Mouse (Mus musculus): ENCODE measurements around the gene Acad11. TPM values are rescaled to one million over a fixed set of nuclear protein-coding genes. Genes with fewer than 3 reads are reported as not detected.
A peak's percentile ranks its signal among the peaks of the same experiment; 100 is the strongest.

Gene Acad11
- polyA plus RNA-seq, 1 experiment from 2014 or later, result 17.6 TPM

DNA sequence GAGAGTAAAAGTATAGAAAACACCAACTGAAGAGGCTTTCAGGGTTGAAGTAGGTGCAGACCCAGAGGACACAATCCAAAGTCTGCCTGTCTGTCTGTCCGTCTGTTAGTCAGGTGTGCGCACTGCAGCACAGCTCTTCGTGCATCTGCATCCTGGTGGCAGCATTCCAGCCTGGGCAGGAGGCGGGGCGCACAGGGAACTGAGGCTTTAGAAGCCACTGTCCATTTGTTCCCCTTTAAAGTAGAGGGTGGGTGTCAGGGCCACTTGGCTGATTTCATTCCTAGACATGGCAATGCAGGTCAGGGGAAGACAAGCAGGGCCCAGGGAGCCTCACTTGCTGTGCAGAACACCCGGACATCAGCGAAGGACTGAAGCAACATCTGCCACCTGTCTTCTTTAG, 94.1 kb downstream of the Acad11 start:
- Histone ChIP-seq H3K4me2 (ENCODE audit: low read length) (no peak overlapping the region), H3K9ac (ENCODE audit: low read depth, low read length) (no peak overlapping the region), H3K9me3 (replicated peaks; ENCODE audit: low read length) (no peaks in the 10 kb centered on the region), H3K4me1 (replicated peaks; ENCODE audit: insufficient read depth, low read length) (no peaks in the 10 kb centered on the region), H3K4me3 (replicated peaks; ENCODE audit: low read depth, low read length) (no peak overlapping the region), H3K27me3 (ENCODE audit: insufficient read depth, low read length) (no peaks in the 10 kb centered on the region), H3K27ac (no peak overlapping the region), H3K36me3 (ENCODE audit: insufficient read depth, low read length) (peaks cover 70% of the 10 kb centered on the region)
- WGBS, result 90% methylated on average over 7 of the region's 7 CpGs
- no peak for DNase-seq (ENCODE audit: low spot score)
- no peak for ATAC-seq (replicated peaks; ENCODE audit: low FRiP score, low read depth)
- TF ChIP-seq CTCF (IDR thresholded peaks at IDR 0.05; ENCODE audit: low read depth), result no peak

- peak; percentile 61; the same call in 1 of the 2 replicates for ATAC-seq (replicated peaks; ENCODE audit: low FRiP score, low read depth)
- Histone ChIP-seq H3K36me3 (ENCODE audit: insufficient read depth, low read length) (peaks cover 80% of the 10 kb centered on the region), H3K4me3 (replicated peaks; ENCODE audit: low read depth, low read length) (no peak overlapping the region), H3K9me3 (replicated peaks; ENCODE audit: low read length) (no peaks in the 10 kb centered on the region), H3K27ac (no peak overlapping the region), H3K9ac (ENCODE audit: low read depth, low read length) (no peak overlapping the region), H3K4me2 (ENCODE audit: low read length) (no peak overlapping the region), H3K4me1 (replicated peaks; ENCODE audit: insufficient read depth, low read length) (no peaks in the 10 kb centered on the region), H3K27me3 (ENCODE audit: insufficient read depth, low read length) (no peaks in the 10 kb centered on the region)
- WGBS, result 80% methylated on average over 7 of the region's 7 CpGs
- no peak for TF ChIP-seq CTCF (IDR thresholded peaks at IDR 0.05; ENCODE audit: low read depth)
- no peak for DNase-seq (ENCODE audit: low spot score)
Observed at GRCm38 (mm10) chr9:104161117-104161516, 97.9 kb downstream of the Acad11 start.

- Histone ChIP-seq H3K27ac (no peak overlapping the region), H3K36me3 (ENCODE audit: insufficient read depth, low read length) (peaks cover 73% of the 10 kb centered on the region), H3K27me3 (ENCODE audit: insufficient read depth, low read length) (no peaks in the 10 kb centered on the region), H3K4me1 (replicated peaks; ENCODE audit: insufficient read depth, low read length) (no peaks in the 10 kb centered on the region), H3K9ac (ENCODE audit: low read depth, low read length) (no peak overlapping the region), H3K9me3 (replicated peaks; ENCODE audit: low read length) (no peaks in the 10 kb centered on the region), H3K4me3 (replicated peaks; ENCODE audit: low read depth, low read length) (no peak overlapping the region), H3K4me2 (ENCODE audit: low read length) (no peak overlapping the region)
- peak; percentile 37; the same call in 1 of the 2 replicates for TF ChIP-seq CTCF (IDR thresholded peaks at IDR 0.05; ENCODE audit: low read depth)
- WGBS, result 84% methylated on average over 5 of the region's 5 CpGs
- DNase-seq (ENCODE audit: low spot score), result no peak
- no peak for ATAC-seq (replicated peaks; ENCODE audit: low FRiP score, low read depth)
Observed at GRCm38 (mm10) chr9:104164194-104164593, 101.0 kb downstream of the Acad11 start.

DNA sequence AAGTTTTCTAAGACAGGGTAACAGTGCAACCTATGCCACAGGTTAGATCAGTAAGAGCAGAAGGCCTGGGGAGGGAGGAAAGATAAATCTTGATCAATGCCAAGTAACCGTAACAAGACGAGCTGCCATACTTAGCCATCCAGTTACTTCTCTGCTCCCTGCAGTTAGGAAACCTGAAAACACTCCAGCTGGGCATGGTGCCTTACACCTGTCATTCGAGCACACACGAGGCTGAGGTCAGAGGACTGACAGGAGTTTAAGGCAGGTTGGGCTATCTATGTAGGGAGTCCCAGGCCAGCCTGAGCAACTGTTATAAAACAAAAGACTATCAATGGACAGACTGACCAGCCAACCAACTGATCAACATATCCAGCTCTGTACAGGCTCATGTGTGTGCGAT, 102.7 kb downstream of the Acad11 start:
- no peak for TF ChIP-seq CTCF (IDR thresholded peaks at IDR 0.05; ENCODE audit: low read depth)
- no peaks in the 10 kb centered on the region for H3K9me3 ChIP-seq (replicated peaks; ENCODE audit: low read length)
- 89% methylated on average over 5 of the region's 5 CpGs for WGBS
- H3K36me3 ChIP-seq (ENCODE audit: insufficient read depth, low read length), result peaks cover 69% of the 10 kb centered on the region
- no peak overlapping the region for H3K27ac ChIP-seq
- H3K4me3 ChIP-seq (replicated peaks; ENCODE audit: low read depth, low read length), result no peak overlapping the region
- DNase-seq (ENCODE audit: low spot score), result no peak
- no peaks in the 10 kb centered on the region for H3K4me1 ChIP-seq (replicated peaks; ENCODE audit: insufficient read depth, low read length)
- ATAC-seq (replicated peaks; ENCODE audit: low FRiP score, low read depth), result no peak
- no peak overlapping the region for H3K9ac ChIP-seq (ENCODE audit: low read depth, low read length)
- no peaks in the 10 kb centered on the region for H3K27me3 ChIP-seq (ENCODE audit: insufficient read depth, low read length)
- no peak overlapping the region for H3K4me2 ChIP-seq (ENCODE audit: low read length)

DNA sequence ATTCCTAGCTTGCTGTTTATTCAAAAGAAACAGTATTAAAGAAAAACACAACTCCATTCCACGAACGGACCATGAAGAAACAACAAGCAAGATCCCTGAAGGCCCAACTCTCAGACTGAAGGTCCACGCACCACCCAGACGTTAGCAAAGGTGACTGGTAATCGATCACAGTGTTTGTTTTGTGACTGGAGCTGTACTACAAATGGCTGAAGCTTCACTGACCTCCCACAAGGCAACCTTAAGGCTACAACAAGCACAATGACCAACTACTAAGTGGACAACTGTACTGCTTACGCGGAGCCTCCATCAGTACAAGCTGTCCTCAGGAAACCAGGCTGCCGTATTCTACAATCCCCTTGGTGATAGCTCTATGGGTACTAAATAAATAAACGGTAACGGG, 106.8 kb downstream of the Acad11 start:
- no peaks in the 10 kb centered on the region for H3K4me1 ChIP-seq (replicated peaks; ENCODE audit: insufficient read depth, low read length)
- no peaks in the 10 kb centered on the region for H3K9me3 ChIP-seq (replicated peaks; ENCODE audit: low read length)
- no peak for TF ChIP-seq CTCF (IDR thresholded peaks at IDR 0.05; ENCODE audit: low read depth)
- ATAC-seq (replicated peaks; ENCODE audit: low FRiP score, low read depth), result no peak
- no peak overlapping the region for H3K4me3 ChIP-seq (replicated peaks; ENCODE audit: low read depth, low read length)
- no peak for DNase-seq (ENCODE audit: low spot score)
- no peaks in the 10 kb centered on the region for H3K27me3 ChIP-seq (ENCODE audit: insufficient read depth, low read length)
- no peak overlapping the region for H3K27ac ChIP-seq
- H3K4me2 ChIP-seq (ENCODE audit: low read length), result no peak overlapping the region
- H3K9ac ChIP-seq (ENCODE audit: low read depth, low read length), result no peak overlapping the region
- peaks cover 63% of the 10 kb centered on the region for H3K36me3 ChIP-seq (ENCODE audit: insufficient read depth, low read length)
- WGBS, result 90% methylated on average over 10 of the region's 10 CpGs

- no peak for ATAC-seq (replicated peaks; ENCODE audit: low FRiP score, low read depth)
- Histone ChIP-seq H3K4me3 (replicated peaks; ENCODE audit: low read depth, low read length) (no peak overlapping the region), H3K9ac (ENCODE audit: low read depth, low read length) (no peak overlapping the region), H3K27ac (0 out of 2 replicates have a peak overlapping the region, but pooled peaks have one; percentile 37), H3K4me1 (replicated peaks; ENCODE audit: insufficient read depth, low read length) (no peaks in the 10 kb centered on the region), H3K4me2 (ENCODE audit: low read length) (no peak overlapping the region), H3K9me3 (replicated peaks; ENCODE audit: low read length) (no peaks in the 10 kb centered on the region), H3K27me3 (ENCODE audit: insufficient read depth, low read length) (no peaks in the 10 kb centered on the region), H3K36me3 (ENCODE audit: insufficient read depth, low read length) (peaks cover 59% of the 10 kb centered on the region)
- TF ChIP-seq CTCF (IDR thresholded peaks at IDR 0.05; ENCODE audit: low read depth), result no peak
- 76% methylated on average over 6 of the region's 6 CpGs for WGBS
- no peak for DNase-seq (ENCODE audit: low spot score)
Observed at GRCm38 (mm10) chr9:104171651-104172050, 108.5 kb downstream of the Acad11 start.

GRCm38 (mm10) chr9:104172342-104172741, 109.2 kb downstream of the Acad11 start:
- no peaks in the 10 kb centered on the region for H3K27me3 ChIP-seq (ENCODE audit: insufficient read depth, low read length)
- H3K4me2 ChIP-seq (ENCODE audit: low read length), result no peak overlapping the region
- no peak overlapping the region for H3K4me3 ChIP-seq (replicated peaks; ENCODE audit: low read depth, low read length)
- peak overlapping the region; percentile 54 for H3K27ac ChIP-seq
- no peaks in the 10 kb centered on the region for H3K9me3 ChIP-seq (replicated peaks; ENCODE audit: low read length)
- H3K36me3 ChIP-seq (ENCODE audit: insufficient read depth, low read length), result peaks cover 60% of the 10 kb centered on the region
- ATAC-seq (replicated peaks; ENCODE audit: low FRiP score, low read depth) (peak; percentile 61), DNase-seq (ENCODE audit: low spot score) (peak; percentile 26)
- H3K4me1 ChIP-seq (replicated peaks; ENCODE audit: insufficient read depth, low read length), result no peaks in the 10 kb centered on the region
- no peak overlapping the region for H3K9ac ChIP-seq (ENCODE audit: low read depth, low read length)
- WGBS, result 72% methylated on average over 6 of the region's 6 CpGs
- TF ChIP-seq CTCF (IDR thresholded peaks at IDR 0.05; ENCODE audit: low read depth), result no peak

Other genes starting within 250 kb of the Acad11 start
- gene Nphp3, start 60.8 kb upstream of the Acad11 start, polyA plus RNA-seq (2015; fragmentation: Nextera tagmentation; extraction: Ambion mirVana), result 3.4 and 3.5 TPM in 2 replicates
- gene Gm28305, start 22.7 kb upstream of the Acad11 start, polyA plus RNA-seq (2015; fragmentation: Nextera tagmentation; extraction: Ambion mirVana), result not detected in 2 replicates
- gene Uba5, start 243 bp upstream of the Acad11 start, polyA plus RNA-seq (2015; fragmentation: Nextera tagmentation; extraction: Ambion mirVana), result 40.5 and 43.7 TPM in 2 replicates
- 1.6 and 2.3 TPM in 2 replicates for gene Ackr4, start 63.6 kb downstream of the Acad11 start, polyA plus RNA-seq (2015; fragmentation: Nextera tagmentation; extraction: Ambion mirVana)
- 20.8 and 21.9 TPM in 2 replicates for gene Dnajc13, start 199.6 kb downstream of the Acad11 start, polyA plus RNA-seq (2015; fragmentation: Nextera tagmentation; extraction: Ambion mirVana)

Data from kidney, postnatal 0 days (tissue).